Mouse (Mus musculus): ENCODE data around the gene Tsga10ip.

The Tsga10ip gene

GRCm38 (mm10) chr19:5345297-5346131, 56.8 kb downstream of the Tsga10ip start:
- DNase-seq (ENCODE audit: low spot score in 2 of 2) = no peak

GRCm38 (mm10) chr19:5341360-5341759, 61.0 kb downstream of the Tsga10ip start:
- DNase-seq (ENCODE audit: low spot score in 2 of 2) = no peak
